Mouse (Mus musculus) bone marrow macrophage, adult 2 months (primary cell): ENCODE measurements around the gene Pdzd2.

Experiments
- CTCF ChIP-seq: IDR thresholded peaks from 2 replicates; pipeline ENCODE4 v1.5.1; 2012; ENCODE audit warnings: low read depth, mild to moderate bottlenecking, low read length, moderate library complexity
- POLR2A ChIP-seq: IDR thresholded peaks from 2 replicates; pipeline ENCODE4 v1.6.1; 2012; ENCODE audit warnings: mild to moderate bottlenecking, low read depth, low read length, borderline replicate concordance

- TF ChIP-seq CTCF: no peak
- TF ChIP-seq POLR2A: no peak
These were observed 133.4 kb downstream of the Pdzd2 start for GRCm38 (mm10) chr15:12606306-12606705.
